9 mouse cellular contexts compared by ENCODE assay signal in the genomic region with DNA sequence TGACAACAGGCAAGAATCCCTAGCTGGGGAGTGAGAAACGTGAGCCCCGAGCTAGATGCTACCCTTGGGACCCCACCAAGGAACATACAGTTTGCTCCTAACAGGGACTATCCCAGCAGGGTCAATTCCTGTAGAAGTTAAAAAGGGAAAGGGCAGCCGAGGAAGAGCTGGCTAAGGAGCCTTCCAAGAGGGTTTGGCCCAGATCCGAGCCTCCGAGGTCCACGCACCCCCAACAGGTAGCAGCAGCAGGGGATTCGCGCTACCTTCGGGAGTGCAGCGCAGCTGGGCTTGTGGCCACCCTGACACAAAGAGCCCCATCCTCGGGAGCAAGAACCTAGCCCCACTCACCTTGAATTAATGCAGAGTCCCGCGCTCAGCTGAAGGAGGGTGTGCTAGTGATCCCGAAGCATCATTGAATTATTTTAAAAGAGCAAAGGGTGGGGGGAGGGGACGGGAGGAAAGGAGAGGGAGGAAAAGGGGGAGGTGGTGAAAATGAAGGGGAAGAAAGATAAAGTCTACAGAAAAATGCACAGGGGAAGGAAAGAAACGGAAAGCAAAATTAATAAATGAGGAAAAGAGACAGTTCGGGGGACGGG. TPM values are rescaled to one million over a fixed set of nuclear protein-coding genes. Genes with fewer than 3 reads are reported as not detected.
DNase-seq lines count a peak whose midpoint lies in the region; ATAC-seq and TF ChIP-seq lines count a peak whose summit lies in the region.
"Had no signal": no experiment of that assay in that cellular context is flagged by ENCODE, and none has a peak within 500 bp of the region (broad histone marks: within the 10 kb centered on the region; RNA-seq: fewer than 3 reads in every experiment).

No protein-coding gene starts in this region.

- no peak overlapping the region for H3K27ac ChIP-seq in kidney, embryonic 15.5 days
- no peak overlapping the region for H3K27ac ChIP-seq in intestine, postnatal 0 days (ENCODE audit: low read depth, low read length)
- no peak overlapping the region for H3K27ac ChIP-seq in olfactory bulb, adult 2 months (ENCODE audit: insufficient read depth, low read depth, low read length)

- no peak for TF ChIP-seq CTCF in intestine, postnatal 0 days (IDR thresholded peaks at IDR 0.05; ENCODE audit: low read depth)
- no peak for TF ChIP-seq CTCF in olfactory bulb, adult 2 months (IDR thresholded peaks at IDR 0.05; ENCODE audit: insufficient read depth, low read depth, low read length)

- peak overlapping the region; percentile 74 for H3K4me2 ChIP-seq in kidney, embryonic 15.5 days
- peak overlapping the region; percentile 74 for H3K4me2 ChIP-seq in intestine, postnatal 0 days (replicated peaks; ENCODE audit: low read depth)

- TF ChIP-seq POLR2A in olfactory bulb, adult 2 months (IDR thresholded peaks at IDR 0.05; ENCODE audit: insufficient read depth, low read depth, low read length): no peak

- H3K4me1 ChIP-seq in kidney, embryonic 15.5 days: peaks cover 13% of the 10 kb centered on the region
- no peaks in the 10 kb centered on the region for H3K4me1 ChIP-seq in intestine, postnatal 0 days (replicated peaks; ENCODE audit: control insufficient read depth, insufficient read depth, low read length)
- peaks cover 14% of the 10 kb centered on the region for H3K4me1 ChIP-seq in olfactory bulb, adult 2 months (ENCODE audit: control insufficient read depth, insufficient read depth, low read length)

- peak overlapping the region; percentile 47 for H3K4me3 ChIP-seq in kidney, embryonic 15.5 days (replicated peaks)
- peak overlapping the region; percentile 41 for H3K4me3 ChIP-seq in intestine, postnatal 0 days (ENCODE audit: low read depth, low read length)
- H3K4me3 ChIP-seq in olfactory bulb, adult 2 months (ENCODE audit: insufficient read depth, low read depth, low read length): peak overlapping the region; percentile 42

- ATAC-seq in kidney, embryonic 15.5 days (replicated peaks; ENCODE audit: low FRiP score): no peak
- no peak for ATAC-seq in intestine, postnatal 0 days

- no peaks in the 10 kb centered on the region for H3K9me3 ChIP-seq in kidney, embryonic 15.5 days (replicated peaks)
- H3K9me3 ChIP-seq in intestine, postnatal 0 days (ENCODE audit: control insufficient read depth): no peaks in the 10 kb centered on the region

- WGBS in kidney, embryonic 15.5 days: 3% methylated on average over 18 of the region's 18 CpGs
- WGBS in intestine, postnatal 0 days: 3% methylated on average over 18 of the region's 18 CpGs
- 7% methylated on average over 18 of the region's 18 CpGs for WGBS in olfactory bulb, adult 2 months

- DNase-seq in kidney, adult 9 months: no peak
- DNase-seq in embryo, embryonic 9.5 days (ENCODE audit: extremely low spot score): peak; percentile 14
- DNase-seq in right cerebral cortex, postnatal 25 days: no peak
- no peak for DNase-seq in adrenal gland, postnatal 36 days
- DNase-seq in lung, postnatal 4 days: no peak

- 0 out of 2 replicates have a peak overlapping the region, but pooled peaks have one; percentile 30 for H3K9ac ChIP-seq in kidney, embryonic 15.5 days
- H3K9ac ChIP-seq in intestine, postnatal 0 days (ENCODE audit: low read depth, low read length): peak overlapping the region; percentile 31; the same call in 1 of the 2 replicates

- peaks cover 46% of the 10 kb centered on the region for H3K27me3 ChIP-seq in kidney, embryonic 15.5 days
- peaks cover 14% of the 10 kb centered on the region; the same call in 1 of the 2 replicates for H3K27me3 ChIP-seq in intestine, postnatal 0 days (replicated peaks; ENCODE audit: control insufficient read depth, insufficient read depth, low read length)

- H3K36me3 ChIP-seq in kidney, embryonic 15.5 days: no peaks in the 10 kb centered on the region
- no peaks in the 10 kb centered on the region for H3K36me3 ChIP-seq in intestine, postnatal 0 days (ENCODE audit: control insufficient read depth, insufficient read depth)

RNA-seq across cellular contexts. Expression of gene Cacna1e, which starts 0.6 kb away (rescaled TPM):
- 0.06 and 0.14 TPM in 2 replicates for polyA plus RNA-seq in kidney, embryonic 15.5 days (2015; fragmentation: Nextera tagmentation; extraction: Ambion mirVana)
- polyA plus RNA-seq in intestine, postnatal 0 days (2015; fragmentation: Nextera tagmentation; extraction: Ambion mirVana): 0.74 and 1.2 TPM in 2 replicates
- polyA plus RNA-seq in olfactory bulb, adult 2 months (2012; ENCODE audit: insufficient read depth, insufficient read length, low replicate concordance, missing spikeins): 60.8 TPM in 1 of 2 replicates, not detected in the other
- total RNA-seq in adrenal gland, postnatal 36 days (2021): under 1 TPM; 0.10 to 0.13 TPM
- total RNA-seq: MEL had no signal
